Mouse (Mus musculus): Measurements from ENCODE around the gene Robo1. TPM values are rescaled to one million over a fixed set of nuclear protein-coding genes. Genes with fewer than 3 reads are reported as not detected.

The Robo1 gene
- polyA plus RNA-seq, 1 experiment, result 0.72 TPM

- Histone ChIP-seq H3K4me1 (ENCODE audit: control insufficient read depth, insufficient read depth, low read length) (no peaks in the 10 kb centered on the region), H3K27ac (ENCODE audit: insufficient read depth, low read depth, low read length) (no peak overlapping the region), H3K4me3 (ENCODE audit: insufficient read depth, low read length) (no peak overlapping the region)
- TF ChIP-seq POLR2A (IDR thresholded peaks at IDR 0.05; ENCODE audit: borderline replicate concordance, low read depth, low read length) (no peak), CTCF (IDR thresholded peaks at IDR 0.05; ENCODE audit: low read depth, low read length) (no peak)
Measured at GRCm38 (mm10) chr16:72376896-72377295, 68.8 kb downstream of the Robo1 start.

- TF ChIP-seq CTCF (IDR thresholded peaks at IDR 0.05; ENCODE audit: low read depth, low read length) (no peak), POLR2A (IDR thresholded peaks at IDR 0.05; ENCODE audit: borderline replicate concordance, low read depth, low read length) (no peak)
- no peak overlapping the region for H3K4me3 ChIP-seq (ENCODE audit: insufficient read depth, low read length)
- no peaks in the 10 kb centered on the region for H3K4me1 ChIP-seq (ENCODE audit: control insufficient read depth, insufficient read depth, low read length)
- H3K27ac ChIP-seq (ENCODE audit: insufficient read depth, low read depth, low read length), result no peak overlapping the region
Measured at GRCm38 (mm10) chr16:72381819-72382218, 73.7 kb downstream of the Robo1 start.

- no peak for TF ChIP-seq POLR2A (IDR thresholded peaks at IDR 0.05; ENCODE audit: borderline replicate concordance, low read depth, low read length)
- no peak for TF ChIP-seq CTCF (IDR thresholded peaks at IDR 0.05; ENCODE audit: low read depth, low read length)
- H3K4me3 ChIP-seq (ENCODE audit: insufficient read depth, low read length), result no peak overlapping the region
- no peak overlapping the region for H3K27ac ChIP-seq (ENCODE audit: insufficient read depth, low read depth, low read length)
- H3K4me1 ChIP-seq (ENCODE audit: control insufficient read depth, insufficient read depth, low read length), result no peaks in the 10 kb centered on the region
Measured at GRCm38 (mm10) chr16:72383566-72383965, 75.5 kb downstream of the Robo1 start.

GRCm38 (mm10) chr16:72393512-72393911, 85.4 kb downstream of the Robo1 start:
- no peak for TF ChIP-seq CTCF (IDR thresholded peaks at IDR 0.05; ENCODE audit: low read depth, low read length)
- no peak for TF ChIP-seq POLR2A (IDR thresholded peaks at IDR 0.05; ENCODE audit: borderline replicate concordance, low read depth, low read length)
- H3K4me1 ChIP-seq (ENCODE audit: control insufficient read depth, insufficient read depth, low read length), result no peaks in the 10 kb centered on the region
- no peak overlapping the region for H3K27ac ChIP-seq (ENCODE audit: insufficient read depth, low read depth, low read length)
- no peak overlapping the region for H3K4me3 ChIP-seq (ENCODE audit: insufficient read depth, low read length)

GRCm38 (mm10) chr16:72398811-72399210, 90.7 kb downstream of the Robo1 start:
- no peak overlapping the region for H3K4me3 ChIP-seq (ENCODE audit: insufficient read depth, low read length)
- TF ChIP-seq POLR2A (IDR thresholded peaks at IDR 0.05; ENCODE audit: borderline replicate concordance, low read depth, low read length) (no peak), CTCF (IDR thresholded peaks at IDR 0.05; ENCODE audit: low read depth, low read length) (no peak)
- H3K4me1 ChIP-seq (ENCODE audit: control insufficient read depth, insufficient read depth, low read length), result no peaks in the 10 kb centered on the region
- no peak overlapping the region for H3K27ac ChIP-seq (ENCODE audit: insufficient read depth, low read depth, low read length)

DNA sequence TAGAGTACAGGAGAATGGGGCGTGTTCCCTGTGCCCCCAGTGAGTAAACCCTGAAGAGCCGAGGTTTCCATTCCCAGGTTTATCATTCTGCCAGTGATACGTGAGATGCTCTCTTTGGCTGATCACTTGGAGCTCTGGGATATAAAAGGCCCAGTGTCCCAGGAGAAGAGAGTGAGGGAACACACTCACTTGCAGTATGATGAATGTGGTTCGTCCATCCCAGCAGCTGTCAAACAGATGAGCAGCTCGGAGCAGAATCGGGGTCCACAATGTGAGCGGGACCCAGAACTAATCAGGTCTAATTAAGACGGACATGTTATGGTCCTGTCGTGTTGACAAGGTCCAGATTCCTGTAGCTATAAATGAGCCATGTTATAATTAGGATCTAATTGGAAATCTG, 94.3 kb downstream of the Robo1 start:
- Histone ChIP-seq H3K4me1 (ENCODE audit: control insufficient read depth, insufficient read depth, low read length) (no peaks in the 10 kb centered on the region), H3K27ac (ENCODE audit: insufficient read depth, low read depth, low read length) (no peak overlapping the region), H3K4me3 (ENCODE audit: insufficient read depth, low read length) (no peak overlapping the region)
- TF ChIP-seq CTCF (IDR thresholded peaks at IDR 0.05; ENCODE audit: low read depth, low read length) (no peak), POLR2A (IDR thresholded peaks at IDR 0.05; ENCODE audit: borderline replicate concordance, low read depth, low read length) (no peak)

DNA sequence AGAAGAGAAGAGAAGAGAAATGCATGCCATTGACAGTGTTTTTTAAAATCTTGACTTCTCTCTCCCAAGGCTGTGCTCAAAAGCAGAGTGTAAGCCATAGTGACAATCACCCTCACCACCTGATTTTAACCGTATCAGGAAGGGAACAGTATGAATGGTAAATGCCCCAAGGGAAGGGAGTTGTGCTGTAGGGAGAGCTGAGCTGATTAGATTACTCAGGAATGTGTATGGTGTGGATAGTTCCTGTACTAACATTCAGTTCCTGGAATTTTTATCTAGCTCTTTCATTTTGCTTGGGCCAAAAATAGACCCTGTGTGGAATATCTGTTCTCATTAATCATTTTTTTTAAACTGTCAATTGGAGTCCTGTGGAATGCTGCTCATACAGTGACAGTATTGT, 101.7 kb downstream of the Robo1 start:
- Histone ChIP-seq H3K4me3 (ENCODE audit: insufficient read depth, low read length) (no peak overlapping the region), H3K4me1 (ENCODE audit: control insufficient read depth, insufficient read depth, low read length) (no peaks in the 10 kb centered on the region), H3K27ac (ENCODE audit: insufficient read depth, low read depth, low read length) (no peak overlapping the region)
- TF ChIP-seq POLR2A (IDR thresholded peaks at IDR 0.05; ENCODE audit: borderline replicate concordance, low read depth, low read length), result no peak
- no peak for TF ChIP-seq CTCF (IDR thresholded peaks at IDR 0.05; ENCODE audit: low read depth, low read length)

DNA sequence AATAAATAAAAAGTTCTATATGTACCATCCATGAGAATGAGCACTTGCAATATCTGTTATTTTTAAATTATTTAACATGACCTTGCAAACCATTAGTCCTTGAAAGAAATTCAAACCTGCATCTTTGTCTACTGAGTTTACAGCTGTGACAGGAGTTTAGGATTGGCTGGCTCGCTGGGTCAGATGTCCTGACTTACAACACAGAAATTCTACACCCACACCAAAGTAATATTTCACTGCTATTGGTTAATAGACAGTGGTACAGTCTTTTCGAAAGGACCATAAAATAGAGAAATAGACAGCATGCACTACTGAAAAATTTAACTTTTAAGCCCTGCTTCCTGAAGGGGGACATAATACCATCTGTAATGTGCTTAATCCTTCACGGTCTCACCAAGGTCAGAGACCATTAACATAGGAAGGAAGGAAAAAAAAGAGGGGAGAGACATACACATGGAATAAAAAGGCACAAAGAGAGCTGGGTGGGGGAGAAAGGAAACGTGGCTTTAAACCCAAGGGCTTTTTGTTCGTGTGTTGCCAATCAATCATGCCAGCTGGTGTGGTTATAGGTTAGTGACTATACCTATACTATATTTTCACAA, 103.7 kb downstream of the Robo1 start:
- no peak overlapping the region for H3K4me3 ChIP-seq (ENCODE audit: insufficient read depth, low read length)
- TF ChIP-seq POLR2A (IDR thresholded peaks at IDR 0.05; ENCODE audit: borderline replicate concordance, low read depth, low read length) (no peak), CTCF (IDR thresholded peaks at IDR 0.05; ENCODE audit: low read depth, low read length) (no peak)
- H3K4me1 ChIP-seq (ENCODE audit: control insufficient read depth, insufficient read depth, low read length), result no peaks in the 10 kb centered on the region
- H3K27ac ChIP-seq (ENCODE audit: insufficient read depth, low read depth, low read length), result no peak overlapping the region

GRCm38 (mm10) chr16:72412879-72413278, 104.8 kb downstream of the Robo1 start:
- TF ChIP-seq POLR2A (IDR thresholded peaks at IDR 0.05; ENCODE audit: borderline replicate concordance, low read depth, low read length), result no peak
- TF ChIP-seq CTCF (IDR thresholded peaks at IDR 0.05; ENCODE audit: low read depth, low read length), result no peak
- H3K27ac ChIP-seq (ENCODE audit: insufficient read depth, low read depth, low read length), result no peak overlapping the region
- no peak overlapping the region for H3K4me3 ChIP-seq (ENCODE audit: insufficient read depth, low read length)
- H3K4me1 ChIP-seq (ENCODE audit: control insufficient read depth, insufficient read depth, low read length), result no peaks in the 10 kb centered on the region

DNA sequence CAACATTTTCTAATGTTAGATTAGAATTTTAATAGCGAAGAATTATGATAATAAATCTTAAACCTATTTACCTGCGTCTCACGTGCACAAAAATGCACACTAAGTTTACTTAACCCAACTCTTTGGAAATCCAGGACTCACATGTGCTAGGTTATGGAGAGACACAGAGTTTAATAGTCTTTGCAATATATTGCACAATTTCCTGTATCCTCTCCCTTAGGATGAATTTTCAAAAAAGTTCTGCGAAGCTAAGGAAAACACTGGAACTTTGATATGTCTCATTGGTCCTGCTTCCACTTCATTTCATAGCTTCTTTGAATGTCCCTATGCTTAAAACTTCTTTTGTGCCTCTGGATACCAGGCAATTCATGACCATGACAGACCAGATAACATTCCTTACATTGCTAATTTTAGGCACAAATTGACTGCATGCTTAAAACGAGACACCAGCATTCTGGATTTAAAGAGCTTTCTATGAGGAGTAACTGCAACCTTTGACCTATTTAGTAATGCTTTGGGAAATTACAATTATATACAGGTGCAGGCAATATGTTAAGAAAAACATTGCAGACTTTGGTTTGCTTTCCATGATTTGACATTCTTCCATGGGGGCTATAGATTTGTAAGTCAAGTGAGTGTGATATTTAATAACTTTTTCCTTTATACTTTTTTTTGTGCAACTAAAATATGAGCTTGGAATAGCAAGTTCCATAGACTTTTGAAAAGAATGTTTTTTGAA, 111.4 kb downstream of the Robo1 start:
- H3K4me1 ChIP-seq (ENCODE audit: control insufficient read depth, insufficient read depth, low read length), result no peaks in the 10 kb centered on the region
- TF ChIP-seq CTCF (IDR thresholded peaks at IDR 0.05; ENCODE audit: low read depth, low read length), result no peak
- TF ChIP-seq POLR2A (IDR thresholded peaks at IDR 0.05; ENCODE audit: borderline replicate concordance, low read depth, low read length), result no peak

More for the DNA sequence above, 111.4 kb downstream of the Robo1 start:
- H3K4me3 ChIP-seq (ENCODE audit: insufficient read depth, low read length), result no peak overlapping the region
- H3K27ac ChIP-seq (ENCODE audit: insufficient read depth, low read depth, low read length), result no peak overlapping the region
